Mouse (Mus musculus) mouse trophoblast stem cell (cell line): ENCODE results near the gene Mllt11.
"Not testable (repeated sequence)": the region's sequence is repeated elsewhere in the genome, so short reads cannot be mapped to it uniquely, and the experiment has no call there.

ENCODE experiments used
- in situ Hi-C, 2 experiments: fragments of 300-500 bp; cut with MseI, MboI; formaldehyde crosslinking; loops; 2 replicates in 1 of 2; 3 replicates in 1 of 2; pipeline ENCODE4 v1.15.1; 2025

Mllt11 gene

DNA sequence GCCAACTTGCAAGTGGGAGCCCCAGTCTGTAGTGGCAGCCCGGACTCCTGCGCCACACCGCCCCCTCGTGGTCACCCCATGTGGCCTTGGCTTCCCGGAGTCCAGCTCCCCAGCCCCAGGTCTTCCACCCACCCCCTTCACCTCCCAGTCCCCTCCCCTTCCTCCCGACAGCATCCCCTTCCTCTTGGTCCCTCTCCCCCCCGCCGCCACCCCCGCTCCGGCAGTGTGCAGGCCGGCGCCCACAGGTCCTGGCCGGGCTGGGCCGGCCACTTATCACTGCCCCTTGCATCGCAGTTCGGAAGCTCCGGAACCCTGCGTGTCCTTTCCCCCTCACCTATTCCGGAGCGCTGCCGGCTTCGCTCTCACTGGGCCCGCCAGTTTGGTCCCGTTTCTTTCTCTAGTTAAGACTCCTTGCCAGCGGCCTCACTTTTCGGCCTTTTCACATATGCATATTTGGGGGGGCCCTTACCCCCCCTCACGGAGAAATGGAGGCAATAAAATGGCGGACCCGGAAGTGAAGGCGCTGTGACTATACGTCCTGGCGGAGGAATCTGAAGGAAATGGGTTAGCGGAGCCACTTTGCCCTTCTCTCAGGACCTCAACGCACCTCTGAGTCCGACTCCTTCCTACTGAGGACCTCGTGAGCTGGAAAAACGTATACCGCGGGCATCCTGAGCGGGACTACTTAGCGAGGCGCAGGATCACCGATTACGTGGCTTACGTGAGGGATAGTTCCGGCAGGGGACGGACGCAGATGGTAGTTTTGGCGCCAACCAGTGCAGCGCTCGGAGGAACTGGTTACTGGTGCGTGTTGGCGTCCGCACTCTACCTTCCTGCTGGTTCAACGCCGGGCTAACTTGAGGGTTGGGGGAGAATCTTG, 14.5 kb downstream of the Mllt11 start, which contains the start of gene Gabpb2:
Gene Gabpb2, minus strand, starts transcription at position 662 of the 880 bp plus-strand sequence.
- in situ Hi-C loops = no loop called here

DNA sequence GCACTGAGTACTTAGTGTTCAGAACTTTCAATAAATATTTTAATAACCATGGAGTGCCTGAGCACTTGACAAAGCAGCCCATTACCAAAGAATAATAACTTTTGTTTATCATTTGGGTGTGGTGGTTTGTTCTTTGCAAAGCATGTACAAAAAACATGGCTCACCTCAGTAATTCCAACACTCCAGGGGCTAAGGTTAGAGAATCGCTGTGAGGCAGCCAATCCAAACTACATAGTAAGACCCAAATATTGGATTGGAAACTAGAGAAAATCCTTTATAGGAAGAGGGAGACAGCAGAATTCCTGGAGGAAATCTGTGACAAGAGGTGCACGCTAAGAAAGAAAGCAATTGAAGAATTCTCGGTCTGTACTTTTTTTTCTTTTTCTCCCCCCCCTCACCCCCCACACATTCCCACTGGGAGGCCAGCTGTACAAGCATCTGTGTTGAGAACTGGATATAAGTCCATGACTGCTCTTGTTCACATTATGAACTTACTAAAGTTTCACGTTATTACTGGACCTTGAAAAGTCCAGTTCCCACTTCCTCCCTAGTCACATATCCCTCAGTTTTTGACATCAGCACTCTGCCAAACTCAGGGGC, 15.2 kb downstream of the Mllt11 start:
- in situ Hi-C loops = no loop called here

DNA sequence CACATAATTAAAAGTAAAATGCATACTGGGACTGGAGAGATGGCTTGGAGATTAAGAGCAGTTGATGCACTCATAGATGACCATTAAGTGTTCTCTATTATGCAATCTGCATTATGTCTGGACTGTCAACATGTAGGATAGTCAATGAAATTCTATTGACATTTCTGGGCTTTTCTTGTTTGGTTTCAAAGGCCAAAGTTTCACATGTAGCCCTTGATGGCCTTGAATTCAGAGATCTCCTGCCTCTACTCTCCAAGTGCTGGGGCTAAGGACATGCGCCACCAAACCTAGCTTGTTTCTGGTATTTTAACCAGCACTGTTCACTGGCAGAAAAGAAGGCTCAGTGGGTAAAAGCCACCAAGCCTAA, 18.4 kb downstream of the Mllt11 start:
- in situ Hi-C loops = no loop called here

DNA sequence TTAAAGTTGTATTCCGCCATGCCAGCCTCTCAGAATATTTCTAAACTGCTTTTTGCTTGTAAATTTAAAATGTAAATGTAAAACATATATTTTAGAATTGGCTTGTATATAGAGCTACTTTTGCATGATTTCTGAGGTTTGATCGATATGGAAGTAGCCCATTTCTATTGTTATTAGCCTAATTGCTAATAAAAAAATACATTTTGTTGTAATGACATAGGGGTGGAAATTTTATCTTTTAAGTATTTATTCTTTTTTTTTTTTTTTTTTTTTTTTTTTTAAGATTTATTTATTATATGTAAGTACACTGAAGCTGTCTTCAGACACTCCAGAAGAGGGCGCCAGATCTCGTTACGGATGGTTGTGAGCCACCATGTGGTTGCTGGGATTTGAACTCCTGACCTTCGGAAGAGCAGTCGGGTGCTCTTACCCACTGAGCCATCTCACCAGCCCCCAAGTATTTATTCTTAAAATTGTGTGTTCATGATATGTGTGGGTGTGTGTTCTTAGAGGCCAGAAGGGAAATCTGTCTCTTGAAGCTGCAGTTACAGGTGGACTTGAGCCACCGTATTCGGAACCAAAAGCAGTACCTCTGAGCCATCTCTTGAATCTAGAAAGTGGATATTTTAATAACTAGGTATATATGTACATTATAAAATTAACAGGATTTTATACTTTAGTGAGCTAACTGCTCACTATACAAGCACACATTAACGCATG, 18.9 kb downstream of the Mllt11 start:
- in situ Hi-C loops = not testable (repeated sequence)

DNA sequence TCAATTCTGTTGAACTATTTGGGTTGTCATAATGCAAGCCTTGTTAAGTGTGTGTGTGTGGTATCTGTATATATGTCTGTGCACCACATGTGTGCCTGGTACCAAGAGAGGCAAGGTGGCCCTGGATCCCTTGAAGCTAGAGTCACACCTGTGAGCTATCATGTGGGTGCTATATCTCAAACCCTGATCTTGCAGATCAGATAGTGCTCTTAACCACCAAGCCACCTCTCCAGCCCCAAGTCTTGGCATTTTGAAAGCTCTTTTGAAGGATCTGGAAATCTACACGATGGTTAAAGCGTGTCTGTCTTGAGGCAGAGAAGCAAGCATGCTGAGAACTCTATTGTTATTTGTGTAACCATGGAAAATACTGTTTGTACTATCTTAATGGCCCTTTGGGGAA, 21.4 kb downstream of the Mllt11 start:
- in situ Hi-C loops = no loop called here

DNA sequence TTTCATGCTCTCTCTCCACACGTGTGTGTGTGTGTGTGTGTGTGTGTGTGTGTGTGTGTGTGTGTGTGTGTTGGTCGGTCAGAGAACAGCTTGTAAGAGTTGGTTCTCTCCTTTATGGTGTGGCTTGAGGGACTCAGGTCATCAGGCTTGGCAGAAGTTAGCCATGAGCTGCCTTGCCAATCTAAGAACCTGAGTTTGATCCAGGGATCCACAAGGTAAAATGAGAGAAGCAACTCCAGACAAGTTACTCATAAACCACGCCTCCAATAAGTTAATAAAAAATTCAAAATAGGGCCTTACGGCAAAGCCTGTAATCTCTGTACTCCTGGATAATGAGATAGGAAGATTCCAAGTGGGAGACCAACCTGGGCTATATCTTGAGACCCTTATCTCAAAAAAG, 23.7 kb downstream of the Mllt11 start:
- in situ Hi-C loops = no loop called here

DNA sequence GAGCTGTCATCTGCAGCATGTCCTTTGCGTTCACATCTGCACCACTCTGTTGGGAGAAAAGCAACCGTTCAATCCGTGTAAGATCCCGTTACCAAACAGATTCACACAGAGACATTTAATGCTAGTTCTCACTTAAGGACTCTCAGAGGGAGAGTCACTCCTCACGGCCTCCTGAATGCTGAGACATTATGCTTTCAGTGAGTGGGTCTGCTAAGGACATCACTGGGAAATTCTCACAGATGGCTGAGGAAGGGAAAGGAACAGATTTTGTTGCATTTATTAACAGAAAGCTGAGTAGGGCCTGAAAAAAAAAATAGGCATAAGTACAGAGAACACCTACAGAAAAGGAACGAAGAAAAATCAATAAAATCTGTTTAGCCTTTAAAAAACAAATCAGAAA, 28.1 kb downstream of the Mllt11 start:
- in situ Hi-C loops = no loop called here

DNA sequence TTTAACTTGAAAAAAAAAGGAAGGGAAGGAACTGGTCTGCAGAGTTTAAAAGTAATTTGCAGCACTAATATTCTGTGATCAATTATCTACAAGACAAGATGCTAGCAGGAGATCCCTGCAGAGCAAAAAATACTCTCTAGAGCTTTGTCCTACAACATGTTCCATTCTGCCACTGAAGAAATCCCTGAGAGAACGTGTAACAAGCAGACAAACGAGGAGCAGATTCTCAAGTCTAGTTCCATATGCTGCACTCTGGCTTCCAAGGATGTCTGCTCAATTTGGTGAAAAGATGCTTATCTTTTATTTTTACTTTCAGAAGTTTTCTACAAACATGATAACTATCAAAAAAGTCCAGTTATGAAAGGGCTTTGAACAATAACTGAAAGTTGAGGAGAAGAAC, 31.4 kb downstream of the Mllt11 start:
- in situ Hi-C loops = no loop called here

DNA sequence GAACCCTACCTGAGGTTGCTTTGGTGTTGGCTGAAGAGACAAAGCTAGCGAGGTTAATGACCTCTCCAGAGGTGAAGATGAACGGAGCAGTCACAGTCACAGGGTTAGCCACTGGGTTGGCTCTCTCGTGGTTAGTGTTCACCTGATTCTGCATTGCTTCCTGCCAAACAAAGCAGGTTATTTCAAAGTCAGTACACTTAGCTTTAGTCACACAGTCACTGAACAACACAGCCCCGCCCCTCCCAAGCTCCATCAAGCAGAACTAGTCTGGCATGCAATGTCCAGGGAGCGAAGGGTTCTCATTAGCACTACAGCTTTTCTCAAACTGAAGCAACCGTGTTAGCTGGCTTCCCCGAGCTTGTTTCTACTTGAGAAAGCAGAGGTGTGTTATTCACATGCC, 31.8 kb downstream of the Mllt11 start:
- in situ Hi-C loops = no loop called here

DNA sequence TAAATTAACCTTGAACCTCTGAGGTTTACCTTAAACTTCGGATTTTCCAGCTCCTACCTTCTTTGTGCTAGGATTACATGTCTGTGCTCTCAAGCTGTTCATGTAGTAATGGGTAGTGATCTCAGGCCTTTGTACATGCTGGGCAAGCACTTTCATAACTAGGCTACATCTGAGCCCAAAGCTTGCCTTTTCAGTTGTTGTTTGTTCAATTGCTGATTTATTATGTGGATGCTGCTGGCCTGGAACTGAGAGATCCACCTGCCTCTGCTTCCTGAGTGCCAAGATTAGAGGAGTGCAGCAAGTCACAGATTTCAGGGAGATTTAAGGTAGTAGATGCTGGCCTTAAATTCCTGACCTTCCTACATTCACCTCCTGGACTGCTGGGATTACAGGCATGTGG, 32.9 kb downstream of the Mllt11 start:
- in situ Hi-C loops = no loop called here

DNA sequence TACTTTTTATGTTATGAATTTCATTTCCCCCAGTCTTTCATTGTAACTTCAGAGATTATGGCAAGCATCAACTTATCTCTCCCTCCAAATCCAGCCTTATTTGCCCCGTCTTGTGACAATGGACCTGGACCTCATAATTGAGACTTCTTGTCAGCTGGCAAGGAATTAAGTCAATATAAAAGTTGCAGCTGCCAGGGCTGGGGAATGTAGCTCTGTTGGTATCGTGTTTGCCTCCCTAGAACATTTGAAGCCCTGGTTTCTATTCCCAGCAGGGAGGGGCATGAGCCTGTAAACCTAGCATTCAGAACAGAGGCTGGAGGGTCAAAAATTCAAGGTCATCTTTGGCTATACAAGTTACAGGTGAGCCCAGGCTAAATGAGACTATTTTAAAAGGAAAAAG, 36.2 kb downstream of the Mllt11 start:
- in situ Hi-C loops = no loop called here

DNA sequence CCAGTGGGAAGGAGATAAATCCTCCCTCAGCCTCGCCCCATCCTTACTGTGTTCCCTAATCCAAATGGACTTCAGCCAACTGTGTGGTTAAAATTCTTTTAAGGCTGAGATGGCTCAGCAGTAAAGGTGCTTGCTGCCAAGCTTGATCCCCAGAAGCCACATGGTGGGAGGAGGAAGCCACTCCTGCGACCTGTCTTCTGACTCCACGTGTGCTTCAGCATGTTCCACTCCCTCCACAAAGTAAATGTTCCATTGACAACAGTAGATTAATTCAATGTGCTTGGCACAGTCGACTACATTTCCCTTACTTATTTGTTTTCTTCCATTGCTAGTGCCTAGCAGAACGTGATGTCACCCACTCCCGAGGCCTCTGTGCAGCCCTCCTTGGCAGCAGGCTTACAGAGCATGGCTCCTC, 37.2 kb downstream of the Mllt11 start:
- in situ Hi-C loops = no loop called here

DNA sequence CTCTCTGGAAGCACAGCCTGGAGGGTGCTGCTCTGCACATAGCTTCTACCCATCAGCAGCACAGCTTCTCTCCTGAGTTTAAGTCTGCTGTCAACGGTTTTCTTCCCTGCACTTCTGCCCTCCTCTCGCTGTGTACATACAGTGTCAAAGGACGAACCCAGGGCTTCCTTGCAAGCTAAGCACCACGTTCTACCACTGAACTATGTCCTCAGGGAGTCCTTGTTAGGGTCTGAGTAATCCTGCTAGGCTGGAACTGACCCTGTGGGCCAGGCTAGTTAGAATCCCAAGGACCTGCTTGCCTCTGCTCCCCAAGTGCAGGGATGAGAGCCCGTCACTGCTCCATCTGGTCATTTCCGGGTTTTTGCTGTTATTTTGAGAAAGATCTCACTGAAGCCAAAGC, 45.1 kb downstream of the Mllt11 start:
- in situ Hi-C loops = no loop called here

DNA sequence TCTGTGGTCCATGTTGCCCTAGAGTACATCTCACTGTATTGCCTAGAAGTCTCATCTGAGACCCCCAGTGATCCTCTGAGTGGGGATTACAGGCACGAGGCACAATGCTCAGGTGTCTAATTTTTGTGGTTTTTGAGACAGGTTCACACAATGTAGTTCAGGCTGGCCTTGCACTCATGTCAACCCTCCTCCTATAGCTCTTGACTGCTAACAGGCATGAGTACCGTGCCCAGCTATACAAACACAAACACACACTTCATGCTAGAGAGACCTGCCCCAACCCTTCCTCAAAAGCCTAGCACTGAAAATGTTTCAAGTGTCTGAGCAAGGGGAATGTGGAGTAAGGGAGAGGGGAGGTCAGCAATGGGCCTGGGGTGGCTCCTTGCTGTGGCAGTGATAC, 45.9 kb downstream of the Mllt11 start:
- in situ Hi-C loops = no loop called here

DNA sequence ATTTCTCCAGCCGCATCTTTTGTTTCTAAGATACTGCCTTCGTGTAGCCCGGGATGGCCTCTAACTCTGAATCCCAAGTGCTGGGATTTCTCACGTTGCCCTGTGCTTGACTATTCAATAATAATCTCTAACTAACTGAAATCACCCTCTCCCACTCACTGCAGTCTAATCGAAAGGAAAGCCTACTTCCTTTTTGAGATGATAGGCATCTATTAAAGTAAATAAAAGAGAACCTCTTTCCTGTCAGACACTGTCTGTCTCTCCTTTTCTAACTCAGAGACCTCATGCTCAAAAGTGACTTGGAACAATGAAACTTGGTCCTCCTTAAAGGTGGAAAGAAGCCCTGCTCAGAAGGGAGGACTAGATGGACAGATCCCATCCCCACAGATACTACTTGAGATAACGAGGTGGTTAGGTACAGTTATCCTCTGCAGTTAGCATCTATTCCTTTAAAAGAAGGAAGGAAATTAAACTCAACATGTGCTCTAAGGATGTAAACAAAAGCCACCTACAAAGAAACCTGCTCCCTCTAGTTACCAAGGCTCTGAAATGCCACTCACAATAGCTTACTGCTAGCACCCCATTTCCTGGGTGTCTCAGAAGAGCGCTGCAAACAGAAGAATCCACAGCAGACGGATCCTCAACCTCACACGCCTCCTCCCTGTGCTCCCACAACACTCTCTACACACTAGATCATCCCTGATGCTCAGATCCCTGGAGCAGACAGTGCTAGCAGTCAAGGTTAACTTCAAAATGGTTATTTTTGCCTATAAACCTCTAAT, 47.0 kb downstream of the Mllt11 start:
- in situ Hi-C loops = no loop called here

DNA sequence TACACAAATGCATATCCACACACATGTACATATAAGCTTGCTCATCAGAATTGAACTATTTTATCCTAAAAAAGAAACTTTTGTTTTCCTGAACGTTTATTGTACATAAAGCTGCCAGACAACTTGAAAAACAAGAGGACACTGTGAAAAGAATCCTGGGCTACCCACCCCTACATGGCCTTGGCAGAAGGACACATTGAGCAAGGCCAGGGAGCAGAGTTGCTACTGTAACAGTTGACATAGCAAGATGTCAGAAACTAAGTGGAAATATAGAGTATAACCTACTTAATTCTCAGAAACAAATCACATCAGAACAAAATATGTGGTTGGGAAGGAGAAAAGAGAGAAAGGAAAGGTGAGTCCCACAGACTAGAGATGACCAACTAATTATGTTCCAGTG, 50.1 kb downstream of the Mllt11 start:
- in situ Hi-C loops = no loop called here

DNA sequence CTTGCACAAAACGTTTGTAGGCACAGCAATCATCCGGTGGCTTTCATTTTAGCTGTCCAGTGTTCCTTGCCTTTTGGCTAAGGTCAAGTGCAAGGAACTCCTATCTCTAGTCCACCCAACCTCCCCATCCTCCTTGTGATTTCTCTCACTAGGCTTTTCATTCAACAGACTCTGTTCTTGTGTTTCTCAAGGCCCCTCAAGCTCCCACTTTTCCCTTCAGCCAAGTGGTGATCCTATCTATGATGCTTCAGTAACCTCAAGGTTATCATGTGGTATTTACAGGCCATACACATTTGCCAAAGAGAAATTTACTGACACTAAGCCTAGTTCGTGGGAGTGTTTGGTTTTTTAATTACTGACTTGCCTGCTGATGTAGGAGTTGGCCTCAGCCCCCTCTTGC, 52.1 kb downstream of the Mllt11 start:
- in situ Hi-C loops = no loop called here

DNA sequence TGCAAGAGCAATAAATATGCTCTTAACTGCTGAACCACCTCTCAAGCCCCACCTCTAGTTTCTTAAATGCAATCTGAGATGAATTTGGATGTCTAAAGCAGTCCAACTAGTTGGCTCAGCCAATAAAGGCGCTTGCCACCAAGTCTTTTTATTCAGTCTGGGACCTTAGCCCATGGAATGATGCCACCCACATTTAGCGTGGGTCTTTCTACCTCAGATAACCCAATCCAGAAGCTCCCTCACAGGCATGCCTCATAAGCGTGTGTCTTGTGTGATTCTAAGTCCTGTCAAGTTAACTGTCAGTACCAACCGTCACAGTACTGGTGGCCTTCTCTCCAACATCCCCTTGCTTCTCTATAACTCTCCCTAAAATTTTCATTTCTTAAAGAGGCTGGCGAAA, 53.0 kb downstream of the Mllt11 start:
- in situ Hi-C loops = no loop called here

DNA sequence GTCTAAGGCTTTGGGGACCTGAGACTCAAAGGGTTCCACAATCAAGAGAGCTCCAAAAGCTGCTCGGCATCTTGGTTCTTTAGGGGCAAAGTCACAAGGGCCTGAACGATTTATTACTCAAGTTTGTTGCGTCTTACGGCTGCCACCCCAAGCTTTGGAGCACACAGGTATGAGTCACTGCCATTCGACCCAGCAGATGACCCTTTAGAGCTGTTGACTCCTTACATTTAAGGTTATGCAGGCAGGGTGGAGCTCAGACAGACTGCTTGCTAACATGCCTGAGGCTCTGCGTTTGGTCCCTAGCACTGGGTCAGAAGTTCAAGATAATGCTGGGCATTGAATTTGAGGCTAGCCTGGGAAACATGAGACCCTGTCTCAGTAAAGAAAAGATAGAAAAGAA, 54.4 kb downstream of the Mllt11 start:
- in situ Hi-C loops = no loop called here

DNA sequence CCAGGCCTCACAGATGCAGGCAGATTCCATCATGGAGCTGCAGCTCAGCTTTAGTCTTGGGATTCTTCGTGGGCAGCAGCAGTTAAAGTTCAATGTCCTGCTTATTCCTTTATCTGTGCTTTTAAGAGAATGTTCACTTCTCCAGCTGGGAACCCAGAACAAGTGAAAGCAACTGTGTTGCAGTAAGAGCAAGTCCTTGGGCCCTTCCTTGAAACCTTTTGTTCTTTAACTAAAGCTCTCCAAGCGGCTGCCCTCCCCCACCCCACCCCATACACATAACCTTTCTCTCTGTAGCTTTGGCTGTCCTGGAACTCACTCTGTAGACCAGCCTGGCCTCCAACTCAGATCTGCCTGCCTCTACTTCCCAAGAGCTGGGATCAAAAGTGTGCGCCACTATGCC, 55.5 kb downstream of the Mllt11 start:
- in situ Hi-C loops = no loop called here

DNA sequence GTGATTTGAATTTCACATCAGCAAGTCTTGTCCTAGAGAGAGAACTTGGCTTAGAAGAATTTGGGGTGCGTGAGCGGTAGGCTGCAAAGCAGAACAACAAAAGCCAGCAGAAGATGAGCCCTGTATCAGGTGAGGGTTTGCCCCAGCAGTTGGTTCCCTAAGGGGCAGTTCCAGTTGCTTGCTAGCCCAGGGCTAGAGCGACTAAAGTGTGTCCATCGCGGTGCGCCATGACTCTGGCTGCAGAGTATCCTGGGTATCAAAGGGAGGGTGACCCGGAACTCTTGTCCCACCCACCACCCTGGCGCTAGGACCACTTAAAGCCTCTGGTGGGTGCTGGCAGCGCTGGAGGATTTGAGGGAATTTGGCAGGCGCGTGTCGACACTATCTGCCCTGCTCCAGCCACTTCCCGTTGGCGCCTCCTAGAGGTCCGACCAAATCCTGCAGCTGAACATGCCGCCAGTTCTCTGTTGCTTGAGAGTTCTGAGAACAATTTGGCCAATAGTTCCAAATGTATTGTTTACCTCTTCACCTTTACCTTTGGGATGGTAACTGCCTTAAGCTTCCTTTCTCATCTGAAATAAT, 57.9 kb downstream of the Mllt11 start:
- in situ Hi-C loops = no loop called here
